Comparison of ENCODE assay signal across 7 mouse cellular contexts in genomic region chr2:163288881-163289379, GRCm38 (mm10).
DNase-seq lines count a peak whose midpoint lies in the region; ATAC-seq lines count a peak whose summit lies in the region.

No protein-coding gene starts in this region.

- WGBS in neural tube, embryonic 11.5 days = 3% methylated on average over 21 of the region's 21 CpGs

- peak; percentile 77 for ATAC-seq in neural tube, embryonic 11.5 days (ENCODE audit: insufficient read depth, low FRiP score, low TSS enrichment)
- ATAC-seq in megakaryocyte-erythroid progenitor cell, adult 5-6 weeks (replicated peaks; ENCODE audit: low FRiP score, low TSS enrichment, poor library complexity, severe bottlenecking) = no peak

- peak; percentile 37 for DNase-seq in right cerebral cortex, postnatal 4 days
- DNase-seq in right cerebral cortex, adult 2 months (ENCODE audit: low spot score in 2 of 2) = no peak
- peak; percentile 32 for DNase-seq in gastrocnemius, postnatal 25 days
- DNase-seq in kidney, adult 9 months = peak; percentile 48
- peak; percentile 66 for DNase-seq in neural tube, embryonic 11.5 days (ENCODE audit: low spot score)
- no peak for DNase-seq in layer of hippocampus, postnatal 25 days (ENCODE audit: extremely low spot score in 1 of 2, low spot score in 1 of 2)

- H3K9ac ChIP-seq in neural tube, embryonic 11.5 days (ENCODE audit: low read length) = no peak overlapping the region

- 0 out of 2 replicates have a peak overlapping the region, but pooled peaks have one; percentile 17 for H3K27ac ChIP-seq in neural tube, embryonic 11.5 days (ENCODE audit: low read depth, low read length)

- H3K36me3 ChIP-seq in neural tube, embryonic 11.5 days (ENCODE audit: control insufficient read depth, insufficient read depth, low read length) = no peaks in the 10 kb centered on the region

- H3K27me3 ChIP-seq in neural tube, embryonic 11.5 days (ENCODE audit: control insufficient read depth, insufficient read depth, low read length) = peaks cover 21% of the 10 kb centered on the region

- H3K4me1 ChIP-seq in neural tube, embryonic 11.5 days (ENCODE audit: control insufficient read depth, insufficient read depth, low read length) = peaks cover 15% of the 10 kb centered on the region

- peak overlapping the region; percentile 30 for H3K4me2 ChIP-seq in neural tube, embryonic 11.5 days (ENCODE audit: low read depth)

- no peak overlapping the region for H3K4me3 ChIP-seq in neural tube, embryonic 11.5 days (ENCODE audit: low read depth, low read length)

- no peaks in the 10 kb centered on the region for H3K9me3 ChIP-seq in neural tube, embryonic 11.5 days (ENCODE audit: control insufficient read depth, low read length)

Comparison
In these comparisons a context has a peak if more than half of its experiments do, and no peak if none do; other contexts are left out.
1. DNase-seq: peak in right cerebral cortex, postnatal 4 days (single experiment), gastrocnemius, postnatal 25 days (single experiment), kidney, adult 9 months (single experiment) and neural tube, embryonic 11.5 days (single experiment); none in right cerebral cortex, adult 2 months (0 of 2) and layer of hippocampus, postnatal 25 days (0 of 2).